Mouse (Mus musculus) kidney, embryonic 15.5 days (tissue): ENCODE results near the gene Gpr162. TPM values are rescaled to one million over a fixed set of nuclear protein-coding genes. Genes with fewer than 3 reads are reported as not detected.

Experiments used
- polyA plus RNA-seq: library from polyadenylated mRNA; unstranded; fragments of >200 nt; fragmentation: Nextera tagmentation; extraction: Ambion mirVana; gene quantifications from 2 replicates; pipeline ENCODE4 v1.2.1, GENCODE M21; 2015

The Gpr162 gene
- polyA plus RNA-seq, 1 experiment from 2014 or later = 1.6 TPM

Other genes starting within 250 kb of the Gpr162 start
- gene C1s2, start 227.9 kb downstream of the Gpr162 start, polyA plus RNA-seq = 0.16 and 0.21 TPM in 2 replicates
- gene Lpcat3, start 201.0 kb downstream of the Gpr162 start, polyA plus RNA-seq = 77.4 and 80.4 TPM in 2 replicates
- gene Emg1, start 151.8 kb downstream of the Gpr162 start, polyA plus RNA-seq = 206 and 224 TPM in 2 replicates
- 401 and 402 TPM in 2 replicates for gene Phb2, start 151.6 kb downstream of the Gpr162 start, polyA plus RNA-seq
- 12.5 and 13.3 TPM in 2 replicates for gene Ptpn6, start 125.3 kb downstream of the Gpr162 start, polyA plus RNA-seq
- 516 and 519 TPM in 2 replicates for gene Grcc10, start 122.6 kb downstream of the Gpr162 start, polyA plus RNA-seq
- not detected in 2 replicates for gene Gm45234, start 108.0 kb downstream of the Gpr162 start, polyA plus RNA-seq
- gene Atn1, start 107.5 kb downstream of the Gpr162 start, polyA plus RNA-seq = 17.0 and 17.7 TPM in 2 replicates
- gene Eno2, start 94.3 kb downstream of the Gpr162 start, polyA plus RNA-seq = 10.5 and 12.4 TPM in 2 replicates
- gene Lrrc23, start 84.3 kb downstream of the Gpr162 start, polyA plus RNA-seq = 0.37 and 0.90 TPM in 2 replicates
- gene Spsb2, start 55.3 kb downstream of the Gpr162 start, polyA plus RNA-seq = 15.3 and 18.2 TPM in 2 replicates
- 717 and 755 TPM in 2 replicates for gene Tpi1, start 49.7 kb downstream of the Gpr162 start, polyA plus RNA-seq
- 149 and 175 TPM in 2 replicates for gene Usp5, start 34.5 kb downstream of the Gpr162 start, polyA plus RNA-seq
- 178 and 185 TPM in 2 replicates for gene Cdca3, start 34.4 kb downstream of the Gpr162 start, polyA plus RNA-seq
- gene Gnb3, start 23.7 kb downstream of the Gpr162 start, polyA plus RNA-seq = 1.1 and 2.9 TPM in 2 replicates
- 23.7 and 28.6 TPM in 2 replicates for gene P3h3, start 6.2 kb downstream of the Gpr162 start, polyA plus RNA-seq
- gene Cd4, start 24.2 kb upstream of the Gpr162 start, polyA plus RNA-seq = 0.06 and 0.26 TPM in 2 replicates
- gene Lag3, start 47.7 kb upstream of the Gpr162 start, polyA plus RNA-seq = 1.7 and 1.8 TPM in 2 replicates
- gene Ptms, start 56.1 kb upstream of the Gpr162 start, polyA plus RNA-seq = 320 TPM in 2 replicates
- 357 and 385 TPM in 2 replicates for gene Mlf2, start 67.4 kb upstream of the Gpr162 start, polyA plus RNA-seq
- gene Cops7a, start 101.6 kb upstream of the Gpr162 start, polyA plus RNA-seq = 163 and 164 TPM in 2 replicates
- 1.4 and 3.1 TPM in 2 replicates for gene Pianp, start 132.7 kb upstream of the Gpr162 start, polyA plus RNA-seq
- gene Zfp384, start 145.2 kb upstream of the Gpr162 start, polyA plus RNA-seq = 16.1 and 17.8 TPM in 2 replicates
- gene Ing4, start 175.8 kb upstream of the Gpr162 start, polyA plus RNA-seq = 135 and 138 TPM in 2 replicates
- 14.4 and 15.4 TPM in 2 replicates for gene Acrbp, start 185.7 kb upstream of the Gpr162 start, polyA plus RNA-seq
- 0.33 and 0.55 TPM in 2 replicates for gene Lpar5, start 203.9 kb upstream of the Gpr162 start, polyA plus RNA-seq
- gene Chd4, start 232.0 kb upstream of the Gpr162 start, polyA plus RNA-seq = 99.2 and 100 TPM in 2 replicates